Mouse (Mus musculus): Measurements from ENCODE around the gene Vmn2r42. TPM values are rescaled to one million over a fixed set of nuclear protein-coding genes. Genes with fewer than 3 reads are reported as not detected.

Vmn2r42 gene
- polyA plus RNA-seq (2014; fragmentation: Illumina TruSeq; extraction: RNeasy Lipid Tissue Mini Kit (QIAGEN cat#74804); ENCODE audit: low read depth, low replicate concordance), result not detected

GRCm38 (mm10) chr7:8200220-8200619 is at the start of gene Vmn2r42:
Gene Vmn2r42 (minus strand): TSS chr7:8200320.

DNA sequence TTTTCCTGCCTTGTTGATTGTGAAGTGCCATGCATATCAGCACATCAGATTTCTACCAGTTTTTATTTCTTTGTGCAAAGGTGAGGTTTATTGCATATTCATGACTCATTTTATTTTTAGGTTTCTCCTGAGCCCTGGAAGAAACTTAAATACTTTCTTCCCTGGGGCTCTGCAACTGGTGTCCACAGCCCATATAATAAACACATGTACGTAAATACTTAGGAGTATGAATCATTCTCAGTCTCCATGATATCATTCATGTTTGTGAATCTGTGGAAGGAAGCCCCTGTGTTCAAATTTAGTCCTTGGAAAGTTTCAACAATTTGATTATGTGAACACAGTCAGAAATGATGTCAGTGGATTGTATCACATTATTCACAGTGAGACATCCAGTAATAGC is 38.6 kb downstream of the Vmn2r42 start, which contains the start of gene Vmn2r41:
Gene Vmn2r41 (minus strand): TSS at position 101 of the 400 bp plus-strand sequence.

Other genes starting within 250 kb of the Vmn2r42 start
- not detected for gene Vmn2r41, start 38.7 kb downstream of the Vmn2r42 start, polyA plus RNA-seq (2014; fragmentation: Illumina TruSeq; extraction: RNeasy Lipid Tissue Mini Kit (QIAGEN cat#74804); ENCODE audit: low read depth, low replicate concordance)
- not detected for gene Vmn2r43, start 60.3 kb upstream of the Vmn2r42 start, polyA plus RNA-seq (2014; fragmentation: Illumina TruSeq; extraction: RNeasy Lipid Tissue Mini Kit (QIAGEN cat#74804); ENCODE audit: low read depth, low replicate concordance)
- not detected for gene Vmn2r44, start 183.0 kb upstream of the Vmn2r42 start, polyA plus RNA-seq (2014; fragmentation: Illumina TruSeq; extraction: RNeasy Lipid Tissue Mini Kit (QIAGEN cat#74804); ENCODE audit: low read depth, low replicate concordance)